Mouse (Mus musculus) monocyte, adult 5-6 weeks (primary cell): Measurements from ENCODE around the gene Hivep3. TPM values are rescaled to one million over a fixed set of nuclear protein-coding genes. Genes with fewer than 3 reads are reported as not detected.

Experiments used
- ATAC-seq: fragments of 153-309, 156-312 bp; replicated peaks from 2 replicates; pipeline ENCODE4 v1.8.0; 2017; ENCODE audit warnings: mild to moderate bottlenecking; ENCODE audit not compliant: low TSS enrichment, insufficient number of reproducible peaks, severe bottlenecking, poor library complexity, low FRiP score
- total RNA-seq: library from RNA; stranded (forward); fragments of 200-1000, 200-491, 200-594 nt; gene quantifications from 3 replicates; pipeline ENCODE4 v1.2.3, GENCODE M21; 2017

The Hivep3 gene
- total RNA-seq, 1 experiment from 2014 or later = 3.1 TPM

- ATAC-seq = no peak
These were observed 224.4 kb downstream of the Hivep3 start for GRCm38 (mm10) chr4:119957970-119958369.

- ATAC-seq = peak; percentile 66
These were observed 225.7 kb downstream of the Hivep3 start for GRCm38 (mm10) chr4:119959293-119959692.

GRCm38 (mm10) chr4:119959873-119960272 lies 226.3 kb downstream of the Hivep3 start:
- ATAC-seq = no peak

- no peak for ATAC-seq
These were observed 226.9 kb downstream of the Hivep3 start for GRCm38 (mm10) chr4:119960523-119960922.

GRCm38 (mm10) chr4:119961164-119961563 lies 227.6 kb downstream of the Hivep3 start:
- ATAC-seq = no peak

GRCm38 (mm10) chr4:119962066-119962465 lies 228.5 kb downstream of the Hivep3 start:
- ATAC-seq = no peak

- peak; percentile 62 for ATAC-seq
These were observed 232.8 kb downstream of the Hivep3 start for GRCm38 (mm10) chr4:119966105-119967072.

- ATAC-seq = no peak
These were observed 233.6 kb downstream of the Hivep3 start for GRCm38 (mm10) chr4:119967073-119967608.

GRCm38 (mm10) chr4:119967636-119968035 lies 234.1 kb downstream of the Hivep3 start:
- no peak for ATAC-seq

GRCm38 (mm10) chr4:119968071-119968470 lies 234.5 kb downstream of the Hivep3 start:
- ATAC-seq = no peak

GRCm38 (mm10) chr4:119968887-119969286 lies 235.3 kb downstream of the Hivep3 start:
- ATAC-seq = no peak

GRCm38 (mm10) chr4:119970166-119970565 lies 236.6 kb downstream of the Hivep3 start:
- no peak for ATAC-seq

- no peak for ATAC-seq
These were observed 238.8 kb downstream of the Hivep3 start for GRCm38 (mm10) chr4:119972375-119972774.

- ATAC-seq = no peak
These were observed 240.4 kb downstream of the Hivep3 start for GRCm38 (mm10) chr4:119973729-119974605.

GRCm38 (mm10) chr4:119975242-119975641 lies 241.7 kb downstream of the Hivep3 start:
- no peak for ATAC-seq

- no peak for ATAC-seq
These were observed 242.2 kb downstream of the Hivep3 start for GRCm38 (mm10) chr4:119975822-119976221.

- ATAC-seq = no peak
These were observed 243.0 kb downstream of the Hivep3 start for GRCm38 (mm10) chr4:119976428-119977168.

GRCm38 (mm10) chr4:119977817-119978491 lies 244.4 kb downstream of the Hivep3 start:
- ATAC-seq = peak; percentile 24; the same call in 1 of the 2 replicates
